Mouse (Mus musculus) testis, adult 2 months (tissue): ENCODE data around the gene Diaph3.

ENCODE experiments used
- CTCF ChIP-seq: fragments of 200-500 bp; IDR thresholded peaks from 2 replicates; pipeline ENCODE4 v1.5.1; 2012; ENCODE audit warnings: low read depth, mild to moderate bottlenecking, inconsistent platforms, low read length, moderate library complexity; ENCODE audit not compliant: control insufficient read depth, insufficient read depth, insufficient replicate concordance
- POLR2A ChIP-seq: fragments of 200-500 bp; IDR thresholded peaks from 2 replicates; pipeline ENCODE4 v1.6.1; 2012; ENCODE audit warnings: low read depth, mild to moderate bottlenecking, inconsistent platforms, low read length, moderate library complexity; ENCODE audit not compliant: control insufficient read depth

- TF ChIP-seq POLR2A (no peak), CTCF (no peak)
These were observed 462.8 kb downstream of the Diaph3 start for GRCm38 (mm10) chr14:86678179-86678780.
